Mouse (Mus musculus) heart, embryonic 11.5 days (tissue): ENCODE measurements at regions not wholly inside any gene's neighbourhood (a gene's known extent, or its start where the extent isn't known, plus 50 kb on each side); places are given as distances from the start of the nearest gene placed in this dataset.
"Not testable (repeated sequence)": the region's sequence is repeated elsewhere in the genome, so short reads cannot be mapped to it uniquely, and the experiment has no call there.

Experiments
- ATAC-seq: fragments of 200-750 bp; cut with Nextera tagmentation; replicated peaks from 2 replicates; pipeline ENCODE4 v1.8.0; 2017; ENCODE audit warnings: moderate library complexity; ENCODE audit not compliant: insufficient number of reproducible peaks, low FRiP score, low TSS enrichment
- H3K27ac ChIP-seq: fragments of 300-500 bp; sonication (generic); 2 replicates; pipeline ENCODE4 v1.5.1; 2014; ENCODE audit warnings: mild to moderate bottlenecking, low read depth, low read length
- H3K27me3 ChIP-seq: fragments of 300-500 bp; sonication (generic); 2 replicates; pipeline ENCODE4 v1.6.1; 2014; ENCODE audit warnings: mild to moderate bottlenecking, low read length, mixed read lengths; ENCODE audit not compliant: control insufficient read depth, insufficient read depth
- H3K36me3 ChIP-seq: fragments of 300-500 bp; sonication (generic); 2 replicates; pipeline ENCODE4 v1.6.1; 2014; ENCODE audit warnings: mild to moderate bottlenecking, low read length, moderate library complexity, mixed read lengths; ENCODE audit not compliant: control insufficient read depth, insufficient read depth
- H3K4me1 ChIP-seq: fragments of 300-500 bp; sonication (generic); 2 replicates; pipeline ENCODE4 v1.6.1; 2014; ENCODE audit warnings: low read length; ENCODE audit not compliant: control insufficient read depth, insufficient read depth
- H3K4me2 ChIP-seq: fragments of 300-500 bp; sonication (generic); 2 replicates; pipeline ENCODE4 v1.6.1; 2014; ENCODE audit warnings: mild to moderate bottlenecking, moderate library complexity
- H3K4me3 ChIP-seq: fragments of 300-500 bp; sonication (generic); 2 replicates; pipeline ENCODE4 v1.5.1; 2014; ENCODE audit warnings: low read depth, low read length
- H3K9ac ChIP-seq: fragments of 300-500 bp; sonication (generic); 2 replicates; pipeline ENCODE4 v1.6.1; 2014; ENCODE audit warnings: mild to moderate bottlenecking, low read depth, low read length, moderate library complexity
- H3K9me3 ChIP-seq: fragments of 300-500 bp; sonication (generic); replicated peaks from 2 replicates; pipeline ENCODE4 v1.6.1; 2016; ENCODE audit warnings: low read length; ENCODE audit not compliant: control insufficient read depth
- WGBS: fragments of 180-500 bp; shearing (Covaris S2); extraction: QIAGEN DNeasy Blood & Tissue Kit; methylation state at CpG from one replicate; pipeline ENCODE4 v1.1.7; 2014; ENCODE audit not compliant: insufficient replicate concordance; 5-methylcytosine and 5-hydroxymethylcytosine counted together

- Histone ChIP-seq H3K4me2 (no peak overlapping the region), H3K4me3 (no peak overlapping the region), H3K9me3 (no peaks in the 10 kb centered on the region), H3K36me3 (no peaks in the 10 kb centered on the region), H3K27ac (no peak overlapping the region), H3K4me1 (no peaks in the 10 kb centered on the region), H3K9ac (no peak overlapping the region), H3K27me3 (no peaks in the 10 kb centered on the region)
- no peak for ATAC-seq
- WGBS = 69% methylated on average over 3 of the region's 3 CpGs
Measured at GRCm38 (mm10) chr2:100918122-100918521, 706.4 kb upstream of the Rag2 start.

- ATAC-seq = no peak
- Histone ChIP-seq H3K9me3 (no peaks in the 10 kb centered on the region), H3K36me3 (no peaks in the 10 kb centered on the region), H3K9ac (no peak overlapping the region), H3K4me2 (no peak overlapping the region), H3K27me3 (no peaks in the 10 kb centered on the region), H3K4me1 (no peaks in the 10 kb centered on the region), H3K4me3 (no peak overlapping the region), H3K27ac (no peak overlapping the region)
- WGBS = 73% methylated on average over 1 of the region's 1 CpGs
Measured at GRCm38 (mm10) chr2:100919537-100920212, 704.8 kb upstream of the Rag2 start.

GRCm38 (mm10) chr2:100948632-100949031, 675.9 kb upstream of the Rag2 start:
- not testable (repeated sequence) for H3K36me3 ChIP-seq, H3K4me1 ChIP-seq, H3K9ac ChIP-seq, H3K27ac ChIP-seq, ATAC-seq, H3K9me3 ChIP-seq, H3K27me3 ChIP-seq, H3K4me2 ChIP-seq, H3K4me3 ChIP-seq
- WGBS = 40% methylated on average over 3 of the region's 3 CpGs

GRCm38 (mm10) chr2:100959412-100959811, 665.1 kb upstream of the Rag2 start:
- Histone ChIP-seq H3K27me3 (no peaks in the 10 kb centered on the region), H3K36me3 (no peaks in the 10 kb centered on the region), H3K4me1 (no peaks in the 10 kb centered on the region), H3K27ac (no peak overlapping the region), H3K4me3 (no peak overlapping the region), H3K9me3 (no peaks in the 10 kb centered on the region), H3K9ac (no peak overlapping the region), H3K4me2 (no peak overlapping the region)
- whole genome bisulfite sequencing = 76% methylated on average over 1 of the region's 1 CpGs
- ATAC-seq = no peak

- ATAC-seq = no peak
- H3K27ac ChIP-seq = no peak overlapping the region
- WGBS = 87% methylated on average over 2 of the region's 2 CpGs
Measured at GRCm38 (mm10) chr2:100964584-100964983, 659.9 kb upstream of the Rag2 start.

GRCm38 (mm10) chr2:100977202-100977601, 647.3 kb upstream of the Rag2 start:
- ATAC-seq = no peak
- H3K4me1 ChIP-seq = no peaks in the 10 kb centered on the region
- H3K9me3 ChIP-seq = no peaks in the 10 kb centered on the region
- H3K36me3 ChIP-seq = no peaks in the 10 kb centered on the region
- H3K27ac ChIP-seq = no peak overlapping the region
- H3K4me3 ChIP-seq = no peak overlapping the region
- H3K9ac ChIP-seq = no peak overlapping the region
- no peaks in the 10 kb centered on the region for H3K27me3 ChIP-seq
- no peak overlapping the region for H3K4me2 ChIP-seq

More at GRCm38 (mm10) chr2:100964584-100964983, 659.9 kb upstream of the Rag2 start:
- H3K4me3 ChIP-seq = no peak overlapping the region
- no peak overlapping the region for H3K9ac ChIP-seq
- H3K4me2 ChIP-seq = no peak overlapping the region
- H3K36me3 ChIP-seq = no peaks in the 10 kb centered on the region
- no peaks in the 10 kb centered on the region for H3K9me3 ChIP-seq
- no peaks in the 10 kb centered on the region for H3K27me3 ChIP-seq
- no peaks in the 10 kb centered on the region for H3K4me1 ChIP-seq

GRCm38 (mm10) chr2:100982362-100982761, 642.2 kb upstream of the Rag2 start:
- 50% methylated on average over 1 of the region's 1 CpGs for WGBS
- H3K9ac ChIP-seq = no peak overlapping the region
- no peak overlapping the region for H3K27ac ChIP-seq
- no peaks in the 10 kb centered on the region for H3K9me3 ChIP-seq
- H3K4me3 ChIP-seq = no peak overlapping the region
- no peaks in the 10 kb centered on the region for H3K4me1 ChIP-seq
- no peaks in the 10 kb centered on the region for H3K27me3 ChIP-seq
- no peak for ATAC-seq
- no peaks in the 10 kb centered on the region for H3K36me3 ChIP-seq
- H3K4me2 ChIP-seq = no peak overlapping the region

- no peak for ATAC-seq
- Histone ChIP-seq H3K36me3 (no peaks in the 10 kb centered on the region), H3K9ac (no peak overlapping the region), H3K4me1 (no peaks in the 10 kb centered on the region), H3K27ac (no peak overlapping the region), H3K4me2 (no peak overlapping the region), H3K9me3 (no peaks in the 10 kb centered on the region), H3K4me3 (no peak overlapping the region), H3K27me3 (no peaks in the 10 kb centered on the region)
- 69% methylated on average over 3 of the region's 3 CpGs for WGBS
Measured at GRCm38 (mm10) chr2:101015353-101015752, 609.2 kb upstream of the Rag2 start.

GRCm38 (mm10) chr2:101019384-101019783, 605.1 kb upstream of the Rag2 start:
- ATAC-seq = no peak
- Histone ChIP-seq H3K4me3 (no peak overlapping the region), H3K27me3 (no peaks in the 10 kb centered on the region), H3K9ac (no peak overlapping the region), H3K9me3 (no peaks in the 10 kb centered on the region), H3K4me2 (no peak overlapping the region), H3K4me1 (no peaks in the 10 kb centered on the region), H3K27ac (no peak overlapping the region), H3K36me3 (no peaks in the 10 kb centered on the region)
- WGBS = 87% methylated on average over 2 of the region's 2 CpGs
